Mouse (Mus musculus): ENCODE data around the gene Arnt.

The Arnt gene

DNA sequence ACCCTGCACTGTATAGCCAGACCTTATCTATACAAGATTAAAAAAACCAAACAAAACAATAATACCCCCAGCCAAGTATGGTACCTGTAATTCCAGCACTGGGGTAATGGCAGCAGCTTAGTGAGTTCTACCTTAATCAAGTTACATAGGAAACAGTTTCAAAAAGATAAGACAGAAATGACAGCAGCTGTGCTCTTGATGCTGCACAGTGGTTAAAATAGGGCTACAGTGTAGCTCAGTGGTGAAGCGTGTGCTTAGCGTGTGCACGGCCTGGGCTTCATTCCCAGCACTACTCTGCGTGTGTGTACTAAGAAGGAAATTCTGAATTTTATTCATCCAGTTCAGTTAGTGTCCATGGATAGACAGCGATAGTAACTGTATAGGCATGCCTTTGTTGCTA, 22.2 kb downstream of the Arnt start:
- in situ Hi-C loops (cut with MseI, MboI), result no loop called here

DNA sequence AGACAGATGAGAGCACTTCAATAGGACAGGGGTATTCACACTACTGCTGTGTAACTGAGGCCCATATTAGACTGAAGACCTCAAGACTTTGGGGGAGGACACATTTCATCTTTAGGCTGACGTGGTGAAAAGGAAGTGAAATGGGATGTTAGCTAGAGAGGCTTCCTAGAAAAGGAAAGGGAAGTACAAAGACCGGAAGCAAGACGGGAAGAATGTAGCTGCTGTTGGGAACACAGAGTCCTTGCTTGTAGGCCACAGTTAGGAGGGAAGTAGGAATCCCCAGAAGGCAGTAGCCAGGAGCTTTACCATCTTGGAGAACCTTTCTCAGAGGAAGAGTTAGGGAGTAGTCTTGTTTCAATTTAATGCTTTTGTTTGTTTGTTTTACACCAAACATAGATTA, 23.6 kb downstream of the Arnt start:
- in situ Hi-C loops (cut with MseI, MboI), result no loop called here

DNA sequence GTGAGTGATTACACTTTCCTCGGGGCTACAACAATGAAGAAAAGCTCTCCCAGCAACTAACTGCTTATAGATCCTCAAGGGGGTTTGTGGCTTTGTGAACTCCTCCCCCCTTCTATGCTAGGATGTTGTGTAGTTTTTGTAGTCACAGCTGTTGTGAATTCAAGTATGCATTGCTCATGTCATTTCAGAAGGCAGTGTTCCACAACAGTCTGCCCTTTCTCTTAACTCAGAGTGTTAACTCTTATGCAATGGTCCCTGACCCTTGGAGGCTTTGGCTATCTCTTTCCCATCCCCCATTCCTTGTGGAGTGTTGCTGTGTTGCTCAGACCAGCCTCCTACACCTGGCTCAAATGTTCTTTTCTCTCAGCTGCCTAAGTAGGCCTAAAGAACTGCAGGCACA, 25.2 kb downstream of the Arnt start:
- in situ Hi-C loops (cut with MseI, MboI), result no loop called here

DNA sequence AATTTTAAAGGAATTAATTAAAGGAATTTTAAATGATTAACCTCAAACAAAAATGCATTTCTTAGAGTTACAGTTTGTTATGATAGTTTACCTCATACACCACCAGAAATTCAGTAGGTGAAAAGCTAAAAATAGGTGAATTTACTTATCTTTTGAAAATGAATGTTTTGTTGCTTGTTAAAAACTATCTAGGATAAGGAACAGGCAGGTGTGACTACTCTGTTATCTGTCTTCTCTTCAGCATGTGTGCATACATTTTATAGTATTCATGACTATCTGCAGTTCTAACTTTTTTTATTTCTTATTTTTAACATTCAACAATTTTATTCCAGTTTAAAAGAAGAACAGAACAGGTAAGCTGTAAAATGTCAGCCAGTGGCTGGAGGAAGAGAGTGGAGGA, 29.7 kb downstream of the Arnt start:
- in situ Hi-C loops (cut with MseI, MboI), result no loop called here

DNA sequence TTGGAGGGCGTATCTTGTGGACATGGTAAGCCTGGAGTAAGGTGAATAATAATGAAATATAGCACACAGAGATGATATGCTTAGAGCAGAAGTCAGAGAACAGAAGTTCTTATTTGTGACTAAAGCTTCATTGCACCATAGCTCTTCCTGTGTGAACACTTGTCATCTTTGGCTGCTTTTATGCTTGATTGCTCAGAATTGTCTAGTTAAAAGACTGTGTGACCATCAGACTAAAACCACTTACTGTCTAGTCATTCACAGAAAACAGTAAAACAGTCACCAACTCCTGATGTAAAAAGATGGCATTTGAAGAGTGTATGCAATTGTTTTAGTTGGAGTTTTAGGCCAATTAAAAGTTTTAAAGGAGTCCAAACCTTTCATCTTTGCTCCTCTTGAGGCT, 44.8 kb downstream of the Arnt start:
- in situ Hi-C loops (cut with MseI, MboI), result no loop called here

DNA sequence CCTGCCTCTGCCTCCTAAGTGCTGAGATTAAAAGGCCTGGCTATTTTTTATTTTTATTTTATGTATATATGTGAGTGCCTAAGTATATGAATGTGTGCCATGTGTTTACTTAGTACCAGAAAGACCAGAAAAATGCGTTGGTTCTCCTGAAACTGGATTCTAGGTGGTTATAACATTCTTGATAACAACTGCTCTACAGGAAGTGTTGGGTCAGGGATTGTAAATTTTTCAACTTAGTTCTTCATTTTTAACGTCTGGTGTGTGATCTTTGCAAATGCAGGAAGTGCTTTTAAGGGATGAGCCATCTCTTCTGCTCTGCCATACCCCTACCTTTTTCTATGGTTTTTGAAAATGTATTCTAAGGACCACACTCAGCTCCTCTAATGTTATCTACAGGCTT, 52.2 kb downstream of the Arnt start:
- in situ Hi-C loops (cut with MseI, MboI), result no loop called here

DNA sequence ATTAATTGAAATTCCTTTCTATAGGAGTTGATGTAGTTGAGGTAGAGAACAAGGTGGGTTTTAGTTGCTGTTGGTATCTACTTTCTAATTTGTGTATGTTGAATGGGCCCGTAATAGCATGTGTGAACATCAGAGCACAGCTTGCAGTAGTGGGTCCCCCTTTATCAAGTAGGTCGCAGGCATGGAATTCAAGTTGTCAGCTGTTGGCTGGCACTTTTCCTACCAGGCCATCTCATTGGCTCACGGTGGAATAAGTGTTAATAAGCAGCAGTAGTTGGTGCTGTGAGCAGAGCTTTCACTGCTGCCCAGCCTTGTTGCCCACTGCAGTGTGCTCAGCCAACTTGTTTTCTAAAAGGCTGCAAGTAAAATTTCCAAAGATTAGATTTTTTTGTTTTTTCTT, 54.5 kb downstream of the Arnt start:
- in situ Hi-C loops (cut with MseI, MboI), result no loop called here

DNA sequence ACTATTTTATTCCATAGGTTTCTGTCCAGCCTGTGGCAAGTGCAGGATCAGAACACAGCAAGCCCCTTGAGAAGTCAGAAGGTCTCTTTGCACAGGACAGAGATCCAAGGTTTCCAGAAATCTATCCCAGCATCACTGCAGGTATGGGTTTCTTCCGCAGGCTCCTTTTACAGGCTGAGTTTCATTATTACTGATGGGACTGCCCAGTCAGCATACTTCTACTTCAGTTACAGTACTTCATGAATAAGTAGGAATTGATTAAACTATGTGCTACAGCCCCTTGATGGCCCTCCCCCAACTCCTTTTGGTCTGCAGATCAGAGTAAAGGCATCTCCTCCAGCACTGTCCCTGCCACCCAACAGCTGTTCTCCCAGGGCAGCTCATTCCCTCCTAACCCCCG, 56.0 kb downstream of the Arnt start:
- in situ Hi-C loops (cut with MseI, MboI), result no loop called here

DNA sequence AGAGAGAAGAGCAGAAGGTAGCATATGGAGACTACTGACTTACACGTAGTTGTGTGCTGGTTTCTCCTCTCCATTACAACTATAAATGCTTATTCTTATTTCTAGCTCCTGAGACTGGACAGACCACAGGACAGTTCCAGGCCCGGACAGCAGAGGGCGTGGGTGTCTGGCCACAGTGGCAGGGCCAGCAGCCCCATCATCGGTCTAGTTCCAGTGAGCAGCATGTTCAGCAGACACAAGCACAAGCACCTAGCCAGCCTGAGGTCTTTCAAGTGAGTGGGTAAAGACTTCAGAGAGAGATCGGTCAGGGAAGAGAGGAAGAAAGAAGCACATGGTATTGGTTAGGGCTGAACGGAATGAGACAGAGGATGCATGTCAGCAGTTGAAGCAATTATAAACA, 60.2 kb downstream of the Arnt start:
- in situ Hi-C loops (cut with MseI, MboI), result no loop called here

DNA sequence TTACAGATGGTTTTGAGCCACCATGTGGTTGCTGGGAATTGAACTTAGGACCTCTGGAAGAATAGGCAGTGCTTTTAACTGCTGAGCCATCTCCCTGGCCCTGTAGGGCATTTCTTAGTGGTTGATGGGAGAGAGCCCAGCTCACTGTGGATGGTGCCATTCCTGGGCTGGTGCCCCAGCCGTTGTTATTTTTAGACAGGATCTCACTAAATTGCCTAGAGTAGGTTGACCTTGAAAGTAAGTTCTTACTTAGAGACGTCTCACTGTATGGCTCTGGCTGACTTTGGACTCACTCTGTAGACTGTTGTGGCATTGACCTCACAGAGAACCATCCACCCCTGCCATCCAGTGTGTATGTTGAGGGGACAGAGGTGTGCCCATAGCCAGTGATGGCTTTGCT, 64.0 kb downstream of the Arnt start:
- in situ Hi-C loops (cut with MseI, MboI), result no loop called here

DNA sequence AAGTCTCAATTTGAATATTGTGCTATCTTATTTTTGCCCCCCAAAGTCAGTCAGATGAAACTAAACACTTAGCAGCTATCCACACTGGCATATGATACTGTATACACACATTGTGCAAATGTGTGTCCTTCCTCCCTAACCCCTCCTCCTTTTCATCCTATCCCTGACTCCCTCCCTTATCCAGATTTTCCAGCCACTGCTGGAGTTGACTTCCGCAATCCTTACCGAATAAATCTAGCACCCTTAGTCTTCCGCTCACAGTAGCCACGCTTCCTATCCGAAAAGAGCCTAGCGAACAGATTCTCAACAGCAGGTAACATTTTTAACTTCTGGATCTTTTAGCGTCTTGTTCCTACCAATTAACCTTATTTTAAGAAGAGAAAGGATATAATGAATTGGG, 64.8 kb downstream of the Arnt start, which contains the start of gene Ctsk:
TSS of gene Ctsk (plus strand) at position 233 of the 400 bp plus-strand sequence.
- in situ Hi-C loops (cut with MseI, MboI), result no loop called here

DNA sequence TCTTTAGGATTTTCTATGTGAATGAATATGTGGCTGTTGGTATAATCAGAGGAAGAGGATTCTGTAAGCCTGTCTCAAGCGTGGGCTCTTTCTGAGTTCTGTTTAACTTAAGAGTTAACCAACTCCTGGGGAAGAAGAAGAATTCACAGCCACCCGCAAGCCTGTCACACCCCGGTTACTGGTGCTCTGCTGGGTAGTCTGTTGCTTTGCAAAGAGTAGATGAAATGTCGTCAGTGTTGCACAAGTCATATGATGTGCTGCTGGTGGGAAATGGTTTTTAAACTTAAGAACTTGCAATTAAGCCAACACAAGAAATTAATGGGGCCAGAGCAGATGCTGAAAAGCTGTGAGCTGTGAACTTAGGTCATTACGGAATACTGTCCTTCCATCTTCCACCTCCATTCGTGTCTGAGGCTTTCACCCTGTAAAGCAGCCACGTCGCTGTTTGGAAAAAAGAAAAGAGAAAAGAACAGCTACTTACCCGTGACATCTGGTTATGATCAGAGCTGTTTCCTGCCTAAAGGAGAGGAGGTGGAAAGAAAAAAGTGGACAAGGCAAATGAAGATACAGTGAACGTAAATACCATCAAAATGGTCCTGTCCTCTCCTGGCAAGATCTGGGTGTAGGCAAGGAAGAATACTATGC, 65.4 kb downstream of the Arnt start:
- in situ Hi-C loops (cut with MseI, MboI), result no loop called here

DNA sequence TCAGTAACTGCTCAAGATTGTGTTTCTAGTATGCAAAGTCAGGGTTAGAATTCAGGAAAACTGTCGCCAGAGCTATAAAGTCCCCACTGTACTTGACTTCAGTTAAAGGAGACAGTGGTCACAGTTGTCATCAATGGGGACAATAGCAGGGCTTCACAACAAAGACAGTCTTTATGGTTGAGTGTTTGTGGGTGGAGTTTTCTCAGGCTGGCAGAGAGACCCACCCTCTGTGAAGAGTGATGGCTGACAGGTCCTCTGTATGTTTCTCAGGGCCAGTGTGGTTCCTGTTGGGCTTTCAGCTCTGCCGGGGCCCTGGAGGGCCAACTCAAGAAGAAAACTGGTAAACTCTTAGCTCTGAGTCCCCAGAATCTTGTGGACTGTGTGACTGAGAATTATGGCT, 68.1 kb downstream of the Arnt start:
- in situ Hi-C loops (cut with MseI, MboI), result no loop called here

DNA sequence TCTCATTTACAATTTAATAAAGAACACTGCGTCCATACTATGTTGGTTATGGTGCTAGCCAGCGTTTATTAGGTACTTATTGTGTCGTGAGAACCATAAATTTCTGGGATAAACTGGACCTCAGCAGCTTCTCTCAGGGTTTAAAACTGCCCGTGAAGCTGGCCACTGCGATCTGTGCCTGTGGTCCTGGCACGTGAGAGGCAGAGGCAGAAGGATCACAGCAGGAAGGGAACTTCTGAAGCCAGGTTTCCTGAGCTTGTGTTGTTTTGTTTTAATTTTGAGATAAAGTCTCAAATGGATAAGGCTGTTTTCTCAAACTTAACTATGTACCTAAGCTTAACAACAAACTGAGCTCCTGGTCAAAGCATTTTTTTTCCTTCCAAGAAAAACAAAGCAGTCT, 75.2 kb downstream of the Arnt start:
- in situ Hi-C loops (cut with MseI, MboI), result no loop called here

DNA sequence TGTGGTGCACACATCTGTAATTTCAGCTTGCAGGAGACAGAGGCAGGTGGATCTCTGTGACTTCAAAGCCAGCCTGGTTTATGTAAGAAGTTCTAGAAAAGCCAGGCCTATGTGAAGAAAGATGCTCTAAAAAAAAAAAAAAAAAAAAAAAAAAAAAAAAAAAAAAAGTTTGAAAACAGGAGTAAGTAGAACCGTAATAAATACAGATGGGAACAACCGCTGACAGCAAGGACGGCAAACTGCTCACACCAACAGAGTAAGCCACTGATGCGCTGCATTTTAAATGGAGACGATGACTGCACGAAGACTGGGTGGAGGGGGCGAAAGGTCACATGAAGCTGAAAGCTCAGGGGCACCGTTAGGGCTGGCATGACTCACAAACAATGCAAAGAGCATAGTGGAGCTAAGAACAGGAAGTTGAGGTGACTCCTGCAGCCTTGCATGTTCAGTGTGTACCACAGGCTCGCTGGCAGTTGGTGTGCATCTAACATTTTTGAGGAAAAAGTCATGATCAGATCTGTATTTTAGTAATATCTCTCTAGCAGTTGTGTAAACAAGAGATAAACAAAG, 77.5 kb downstream of the Arnt start:
- in situ Hi-C loops (cut with MseI, MboI), result no loop called here

DNA sequence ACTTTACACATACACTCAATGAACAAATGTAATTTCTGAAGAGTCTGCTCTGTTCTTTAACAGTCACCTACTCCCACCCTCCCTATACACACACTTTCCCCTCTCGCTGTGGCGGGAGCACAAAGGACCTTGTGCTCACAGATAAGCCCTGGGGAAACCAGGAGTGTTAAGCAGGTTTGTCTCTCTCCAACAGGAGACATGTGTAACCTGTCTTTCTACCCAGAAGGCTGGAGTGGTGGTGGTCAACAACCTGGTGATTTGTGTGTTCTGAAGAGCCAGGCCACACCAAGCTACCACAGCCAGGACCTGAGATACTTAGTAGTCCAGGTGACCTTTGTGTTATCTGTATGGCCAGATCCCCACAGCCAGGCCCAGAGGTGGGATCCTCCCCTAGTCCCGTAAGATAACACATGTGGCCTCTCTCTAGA, 82.4 kb downstream of the Arnt start:
- in situ Hi-C loops (cut with MseI, MboI), result no loop called here

DNA sequence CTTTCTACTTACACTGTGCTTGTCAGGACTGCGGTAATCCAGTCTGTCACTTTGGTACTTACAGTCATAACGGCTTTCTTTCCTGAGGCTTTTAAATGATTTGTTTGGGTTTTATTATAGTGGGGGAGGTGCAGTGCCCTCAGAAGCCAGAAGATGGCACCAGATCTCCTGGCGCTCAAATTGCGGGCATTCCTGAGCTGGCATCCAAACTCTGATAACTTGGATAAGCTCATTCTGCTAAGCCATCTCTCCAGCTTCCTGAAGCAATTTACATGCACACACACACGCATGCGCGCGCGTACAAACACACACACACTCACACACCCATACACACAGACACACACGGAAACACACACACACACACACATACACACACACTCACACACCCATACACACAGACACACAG, 83.3 kb downstream of the Arnt start:
- in situ Hi-C loops (cut with MseI, MboI), result no loop called here

DNA sequence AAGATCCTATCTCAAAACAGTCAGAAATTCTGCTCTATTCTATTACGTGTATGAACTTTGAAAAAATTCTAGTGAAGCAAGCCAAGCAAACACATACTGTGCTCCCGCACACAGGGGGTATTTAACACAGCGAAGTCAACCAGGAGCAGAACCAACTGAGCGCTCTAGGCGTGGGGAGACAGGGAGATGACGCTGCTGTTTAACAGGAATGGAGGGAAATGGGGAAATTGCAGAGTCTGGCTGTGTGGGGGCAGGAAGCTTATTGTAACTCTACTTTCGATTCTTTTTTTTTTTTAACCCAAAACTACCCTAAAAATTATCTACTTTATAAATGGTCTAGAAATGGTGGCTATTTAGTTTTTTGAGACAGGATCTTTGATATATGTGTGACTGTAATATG, 84.7 kb downstream of the Arnt start:
- in situ Hi-C loops (cut with MseI, MboI), result no loop called here

DNA sequence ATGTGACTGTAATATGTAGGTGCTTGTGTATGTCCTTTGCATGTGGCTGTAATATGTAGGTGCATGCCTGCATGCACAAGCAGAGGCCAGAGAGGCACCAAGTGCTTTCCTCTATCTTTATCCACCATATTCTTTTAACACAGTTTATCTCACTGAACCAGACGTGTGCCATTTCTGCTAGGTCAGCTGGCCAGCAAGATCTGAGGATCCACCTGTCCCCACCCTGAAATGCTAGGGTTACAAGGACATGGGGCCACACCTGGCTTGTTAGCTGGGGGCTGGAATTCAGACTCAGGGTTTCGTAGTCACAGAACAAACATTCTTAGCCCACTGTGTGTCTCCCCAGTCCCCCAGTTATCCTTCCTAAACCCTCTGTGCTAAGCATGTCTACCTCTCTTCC, 85.1 kb downstream of the Arnt start:
- in situ Hi-C loops (cut with MseI, MboI), result no loop called here

DNA sequence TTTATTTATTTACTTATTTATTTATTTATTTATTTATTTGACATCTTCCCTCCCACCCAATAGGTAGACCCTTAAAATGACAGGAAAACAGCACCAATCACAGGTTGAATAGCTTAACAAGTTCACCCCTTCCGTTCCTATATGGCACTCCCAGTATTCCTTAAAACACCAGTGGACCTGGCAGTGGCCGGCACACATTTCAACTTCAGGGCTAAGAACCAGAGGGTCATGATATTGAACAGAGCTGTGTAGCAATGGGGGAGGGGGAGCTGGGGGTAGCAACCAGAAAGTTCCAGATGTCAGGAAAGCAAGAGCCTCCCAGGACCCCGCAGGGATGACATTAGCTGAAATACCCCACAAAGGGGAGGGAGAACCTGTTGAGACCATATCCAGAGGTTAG, 85.9 kb downstream of the Arnt start:
- in situ Hi-C loops (cut with MseI, MboI), result no loop called here

DNA sequence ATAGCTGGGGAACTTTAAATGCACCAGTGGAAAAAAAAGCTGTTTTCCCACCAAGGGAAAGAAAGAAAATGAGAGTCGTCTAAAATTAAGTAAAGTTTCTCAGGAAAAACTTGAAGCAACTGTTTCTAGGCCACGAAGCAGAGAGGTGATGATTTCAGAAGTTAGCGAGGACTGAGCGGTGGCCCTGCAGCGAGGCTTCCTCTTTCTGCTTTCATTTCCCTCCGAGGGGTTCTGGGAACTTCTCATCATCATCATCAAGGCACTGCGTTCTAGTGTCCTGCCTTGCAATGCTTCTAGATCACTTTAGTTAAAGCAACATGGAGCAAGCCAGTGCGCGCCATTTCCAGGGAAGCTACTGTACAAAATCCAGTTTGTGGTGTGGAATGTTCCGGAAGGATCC, 87.0 kb downstream of the Arnt start:
- in situ Hi-C loops (cut with MseI, MboI), result no loop called here

DNA sequence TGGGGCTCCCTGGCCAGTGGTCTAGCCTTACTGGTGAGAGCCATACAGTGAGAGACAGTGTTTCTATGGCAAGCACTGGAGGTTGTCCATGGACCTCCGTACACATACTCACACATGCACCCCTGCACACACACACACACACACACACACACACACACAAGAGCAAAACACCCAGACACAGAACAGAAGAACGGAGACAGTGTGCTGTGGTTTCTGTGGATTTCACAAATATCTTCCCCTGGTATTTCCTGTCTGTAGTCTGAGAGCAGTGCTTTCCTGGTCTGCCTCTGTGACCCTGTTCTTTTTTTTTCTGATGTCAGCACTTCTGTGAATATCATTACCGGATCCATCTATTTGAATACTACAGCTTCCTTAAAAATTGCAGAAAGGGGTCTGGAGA, 89.5 kb downstream of the Arnt start:
- in situ Hi-C loops (cut with MseI, MboI), result no loop called here

DNA sequence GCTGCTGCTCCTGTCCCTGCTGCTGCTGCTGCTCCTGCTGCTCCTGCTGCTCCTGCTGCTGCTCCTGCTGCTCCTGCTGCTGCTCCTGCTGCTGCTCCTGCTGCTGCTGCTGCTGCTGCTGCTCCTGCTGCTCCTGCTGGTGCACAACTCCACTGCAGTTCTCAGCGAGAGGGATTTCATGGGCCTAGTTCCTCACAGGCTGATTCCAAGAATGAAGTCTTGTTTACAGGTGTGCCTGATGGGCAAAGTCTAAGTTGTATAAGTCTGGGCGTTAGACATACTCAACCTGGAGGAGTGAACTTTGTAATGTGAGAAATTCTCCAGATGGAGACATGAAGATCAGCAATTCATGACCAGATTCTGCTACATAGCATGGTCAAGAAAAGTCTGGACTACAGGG, 90.5 kb downstream of the Arnt start:
- in situ Hi-C loops (cut with MseI, MboI), result no loop called here

DNA sequence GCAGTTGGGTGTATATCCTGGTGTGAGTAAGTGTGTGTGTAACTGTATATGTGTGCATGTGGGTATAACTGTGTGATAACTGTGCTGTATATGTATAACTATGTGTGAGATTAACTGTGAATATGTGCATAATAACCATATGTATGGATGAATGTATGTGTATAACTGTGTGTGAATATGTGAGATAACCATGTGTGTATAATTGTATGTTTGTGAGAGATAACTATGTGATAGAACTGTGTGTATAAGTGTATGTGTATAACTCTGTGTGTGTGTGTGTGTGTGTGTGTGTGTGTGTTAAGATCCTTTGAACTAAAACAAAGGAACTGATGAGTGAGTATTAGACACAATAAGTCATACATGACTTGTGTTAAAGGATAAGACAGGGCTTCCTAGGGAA, 91.9 kb downstream of the Arnt start:
- in situ Hi-C loops (cut with MseI, MboI), result no loop called here
